16 mouse cellular contexts compared by ENCODE assay signal in the genomic region with DNA sequence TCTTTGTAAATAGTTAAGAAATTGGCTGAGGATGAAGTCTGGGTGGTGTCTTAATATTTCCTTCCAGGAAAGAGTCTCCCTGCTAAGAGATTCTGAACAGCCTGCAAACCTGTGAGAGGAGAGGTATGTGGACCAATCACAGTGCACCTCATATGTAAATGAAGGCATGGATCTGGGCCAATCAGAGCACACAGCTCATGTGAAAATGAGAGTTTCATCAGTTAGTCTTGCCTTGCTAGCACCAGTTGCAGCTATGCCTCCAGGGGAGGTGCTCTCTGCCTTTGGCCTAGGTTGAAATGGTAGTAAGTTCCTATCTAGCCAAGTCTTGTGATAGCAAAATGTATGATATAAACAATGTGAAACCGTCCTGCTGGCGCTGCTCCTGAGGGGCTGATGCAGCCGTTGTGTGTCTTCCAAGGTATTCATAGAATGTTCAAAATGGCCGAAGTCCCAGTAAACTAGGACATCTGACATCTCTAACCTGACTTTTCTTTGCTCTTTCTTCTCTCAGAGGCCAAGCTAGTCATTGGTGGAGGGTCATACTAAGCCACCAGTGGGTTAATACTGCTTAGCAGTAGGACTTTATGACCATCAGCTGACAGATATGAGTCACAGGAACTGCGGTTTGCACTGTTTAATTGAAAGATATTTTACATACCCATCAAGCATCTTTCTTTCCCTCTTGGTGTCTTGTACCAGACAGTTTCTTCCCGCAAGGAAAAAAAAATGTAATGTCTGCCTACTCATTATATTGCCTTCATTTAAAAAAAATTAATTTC. TPM values are rescaled to one million over a fixed set of nuclear protein-coding genes. Genes with fewer than 3 reads are reported as not detected.
DNase-seq lines count a peak whose midpoint lies in the region; ATAC-seq and TF ChIP-seq lines count a peak whose summit lies in the region.
"Had no signal": no experiment of that assay in that cellular context is flagged by ENCODE, and none has a peak within 500 bp of the region (broad histone marks: within the 10 kb centered on the region; RNA-seq: fewer than 3 reads in every experiment).

No protein-coding gene starts in this region.

- H3K9ac ChIP-seq in forebrain, embryonic 12.5 days, result no peak overlapping the region
- H3K9ac ChIP-seq: hindbrain, embryonic 14.5 days; limb, embryonic 13.5 days had no signal

- 94% methylated on average over 6 of the region's 6 CpGs for WGBS in forebrain, embryonic 12.5 days

- H3K79me3 ChIP-seq in C2C12 (ENCODE audit: low read depth), result no peaks in the 10 kb centered on the region

- no peak for ATAC-seq in forebrain, embryonic 12.5 days (ENCODE audit: low FRiP score)

- no peaks in the 10 kb centered on the region for H3K9me3 ChIP-seq in forebrain, embryonic 12.5 days
- H3K9me3 ChIP-seq: G1E; limb, embryonic 13.5 days had no signal

- no peaks in the 10 kb centered on the region for H3K27me3 ChIP-seq in C2C12 (ENCODE audit: control insufficient read depth, insufficient read depth, insufficient read length)
- no peaks in the 10 kb centered on the region for H3K27me3 ChIP-seq in forebrain, embryonic 12.5 days
- H3K27me3 ChIP-seq: limb, embryonic 13.5 days had no signal

- no peaks in the 10 kb centered on the region for H3K4me1 ChIP-seq in forebrain, embryonic 12.5 days
- H3K4me1 ChIP-seq: limb, embryonic 13.5 days had no signal

- no peaks in the 10 kb centered on the region for H3K79me2 ChIP-seq in C2C12 (ENCODE audit: control insufficient read depth, insufficient read depth)

- H3K4me2 ChIP-seq in forebrain, embryonic 12.5 days, result no peak overlapping the region
- H3K4me2 ChIP-seq: hindbrain, embryonic 14.5 days; limb, embryonic 13.5 days had no signal

- TF ChIP-seq CTCF in C2C12 (IDR thresholded peaks at IDR 0.05; ENCODE audit: control insufficient read depth, insufficient read depth, insufficient read length), result no peak
- no peak for TF ChIP-seq CTCF in brain, embryonic 14.5 days (IDR thresholded peaks at IDR 0.05; ENCODE audit: borderline replicate concordance, extremely low read depth, insufficient read depth, insufficient read length)
- TF ChIP-seq CTCF in layer of hippocampus, adult 2 months (conservative IDR thresholded peaks at IDR 0.05), result no peak

- no peaks in the 10 kb centered on the region for H3K36me3 ChIP-seq in C2C12 (ENCODE audit: control insufficient read depth, insufficient read depth)
- no peaks in the 10 kb centered on the region for H3K36me3 ChIP-seq in forebrain, embryonic 12.5 days (replicated peaks)
- H3K36me3 ChIP-seq: G1E; limb, embryonic 13.5 days had no signal

- H3K27ac ChIP-seq in layer of hippocampus, adult 2 months, result no peak overlapping the region
- no peak overlapping the region for H3K27ac ChIP-seq in forebrain, embryonic 12.5 days
- H3K27ac ChIP-seq: hindbrain, embryonic 14.5 days; limb, embryonic 13.5 days had no signal

- DNase-seq in 3T3-L1 (ENCODE audit: low read depth, low spot score), result peak; percentile 84
- peak; percentile 5 for DNase-seq in brain, embryonic 14.5 days (ENCODE audit: low read depth)
- peak; percentile 25 for DNase-seq in kidney, postnatal 14 days
- no peak for DNase-seq in thymus, postnatal 36 days
- DNase-seq in layer of hippocampus, adult 2 months (ENCODE audit: low spot score in 2 of 2), result no peak
- DNase-seq: cerebellum, adult 8-10 months; heart, adult 18-20 months; heart, postnatal 10 days; lung, adult 2 months; right cerebral cortex, adult 18-20 months had no signal

- TF ChIP-seq POLR2A in brain, embryonic 14.5 days (IDR thresholded peaks at IDR 0.05; ENCODE audit: borderline replicate concordance, extremely low read depth, insufficient read depth, insufficient read length, poor library complexity, severe bottlenecking), result no peak

- H3K4me3 ChIP-seq in C2C12 (ENCODE audit: insufficient read depth, poor library complexity, severe bottlenecking), result no peak overlapping the region
- no peak overlapping the region for H3K4me3 ChIP-seq in layer of hippocampus, adult 2 months
- no peak overlapping the region for H3K4me3 ChIP-seq in forebrain, embryonic 12.5 days (replicated peaks)
- H3K4me3 ChIP-seq: erythroblast, embryonic 14.5 days; limb, embryonic 13.5 days had no signal

- H3ac ChIP-seq in C2C12 (ENCODE audit: control insufficient read depth, insufficient read length, low read depth), result no peak overlapping the region

TF ChIP-seq in C2C12, 6 proteins besides CTCF, POLR2A, EP300 and RAD21:
- TF ChIP-seq FOSL1 (IDR thresholded peaks at IDR 0.05; ENCODE audit: insufficient read depth, low read length, poor library complexity, severe bottlenecking) (no peak), USF1 (IDR thresholded peaks at IDR 0.05; ENCODE audit: low read depth) (peak; percentile 71)

RNA-seq across cellular contexts. Expression of a gene that starts 32.0 kb away (rescaled TPM):
- 0.04 TPM for polyA plus RNA-seq in C2C12 (2012; fragmentation: generic; extraction: Trizol)
- polyA plus RNA-seq in brain, embryonic 14.5 days (2012; rRNA removed), result 0.23 and 0.40 TPM in 2 replicates
- total RNA-seq in layer of hippocampus, adult 2 months (2021), result under 1 TPM in 1 of 2 experiments, not detected in 1; 0.76 TPM
- polyA plus RNA-seq in forebrain, embryonic 12.5 days (2016; fragmentation: Nextera tagmentation; extraction: Ambion mirVana), result 0.09 and 0.47 TPM in 2 replicates
- polyA plus RNA-seq: erythroblast, embryonic 14.5 days; G1E had no signal

RNA-seq across cellular contexts. Expression of a gene that starts 42.8 kb away (rescaled TPM):
- 13.5 TPM for polyA plus RNA-seq in C2C12 (2012; fragmentation: generic; extraction: Trizol)
- 86.3 and 96.1 TPM in 2 replicates for polyA plus RNA-seq in brain, embryonic 14.5 days (2012; rRNA removed)
- 10 to 100 TPM; 58.0 to 61.0 TPM for total RNA-seq in layer of hippocampus, adult 2 months (2021)
- polyA plus RNA-seq in forebrain, embryonic 12.5 days (2016; fragmentation: Nextera tagmentation; extraction: Ambion mirVana), result 21.7 and 26.7 TPM in 2 replicates

Comparison
In these comparisons a context has a peak if more than half of its experiments do, and no peak if none do; other contexts are left out.
1. DNase-seq: peak in 3T3-L1 (single experiment), brain, embryonic 14.5 days (single experiment) and kidney, postnatal 14 days (single experiment); none in thymus, postnatal 36 days (0 of 2) and layer of hippocampus, adult 2 months (0 of 2).